Mouse (Mus musculus) C2C12 (cell line): ENCODE data around the gene Gnat3. TPM values are rescaled to one million over a fixed set of nuclear protein-coding genes. Genes with fewer than 3 reads are reported as not detected.

Experiments
- H3K27me3 ChIP-seq: one replicate; pipeline ENCODE4 v1.6.1; 2011; ENCODE audit not compliant: control insufficient read depth, insufficient read depth, insufficient read length
- H3K36me3 ChIP-seq: one replicate; pipeline ENCODE4 v1.6.1; 2011; ENCODE audit not compliant: control insufficient read depth, insufficient read depth
- H3K4me3 ChIP-seq: one replicate; pipeline ENCODE4 v1.5.1; 2011; ENCODE audit warnings: mild to moderate bottlenecking, control low read depth; ENCODE audit not compliant: poor library complexity, insufficient read depth, severe bottlenecking
- H3K79me2 ChIP-seq: one replicate; pipeline ENCODE4 v1.6.1; 2011; ENCODE audit not compliant: control insufficient read depth, insufficient read depth
- H3K79me3 ChIP-seq: one replicate; pipeline ENCODE4 v1.6.1; 2011; ENCODE audit warnings: low read depth, control low read depth
- H3ac ChIP-seq: one replicate; pipeline ENCODE3; 2011; ENCODE audit warnings: low read depth; ENCODE audit not compliant: control insufficient read depth, insufficient read length
- CEBPB ChIP-seq: IDR thresholded peaks from one replicate; pipeline ENCODE4 v1.6.1; 2011; ENCODE audit warnings: low read depth, mild to moderate bottlenecking, control low read depth, moderate library complexity
- CTCF ChIP-seq: IDR thresholded peaks from one replicate; pipeline ENCODE4 v1.5.1; 2011; ENCODE audit not compliant: control insufficient read depth, insufficient read depth, insufficient read length
- FOSL1 ChIP-seq: IDR thresholded peaks from one replicate; pipeline ENCODE4 v1.8.0; 2011; ENCODE audit warnings: mild to moderate bottlenecking, low read length; ENCODE audit not compliant: poor library complexity, insufficient read depth, severe bottlenecking
- MAX ChIP-seq: IDR thresholded peaks from one replicate; pipeline ENCODE4 v1.6.1; 2011; ENCODE audit warnings: mild to moderate bottlenecking, control low read depth
- MYOD1 ChIP-seq: IDR thresholded peaks from one replicate; pipeline ENCODE4 v1.6.1; 2011; ENCODE audit warnings: low read depth; ENCODE audit not compliant: control insufficient read depth, insufficient read length
- MYOG ChIP-seq: IDR thresholded peaks from one replicate; pipeline ENCODE4 v1.6.1; 2011; ENCODE audit not compliant: control insufficient read depth, insufficient read length; ENCODE audit errors: extremely low read depth
- USF1 ChIP-seq: IDR thresholded peaks from one replicate; pipeline ENCODE4 v1.6.1; 2011; ENCODE audit warnings: low read depth, mild to moderate bottlenecking, control low read depth, moderate library complexity
- polyA plus RNA-seq: library from polyadenylated mRNA; unstranded; fragments of >200 nt; fragmentation: generic; extraction: Trizol; gene quantifications from one replicate; pipeline ENCODE4 v1.2.1, GENCODE M21; 2012; ENCODE audit warnings: missing spikeins

Gene Gnat3
- polyA plus RNA-seq, 1 experiment = not detected

DNA sequence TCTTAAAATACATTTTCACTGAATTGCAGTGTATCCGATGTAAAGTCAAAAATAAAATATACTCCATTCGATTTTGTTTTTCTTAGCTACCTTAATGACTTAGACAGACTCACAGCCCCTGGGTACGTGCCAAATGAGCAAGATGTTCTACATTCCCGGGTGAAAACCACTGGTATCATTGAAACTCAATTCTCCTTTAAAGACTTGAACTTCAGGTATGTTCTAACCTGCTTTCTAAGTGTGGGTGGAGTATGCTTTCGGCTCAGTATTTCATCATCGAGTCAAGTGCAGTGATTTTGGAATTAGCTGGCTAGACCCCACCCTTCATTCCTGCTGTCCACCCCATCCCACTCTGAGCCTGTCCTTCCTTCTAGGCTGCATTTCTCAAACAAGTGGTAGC lies 41.3 kb downstream of the Gnat3 start:
- Histone ChIP-seq H3K79me3 (no peaks in the 10 kb centered on the region), H3K4me3 (no peak overlapping the region), H3K79me2 (no peaks in the 10 kb centered on the region), H3K27me3 (no peaks in the 10 kb centered on the region), H3ac (no peak overlapping the region), H3K36me3 (no peaks in the 10 kb centered on the region)
- no peak for TF ChIP-seq CEBPB
- no peak for TF ChIP-seq USF1
- TF ChIP-seq FOSL1 = no peak
- TF ChIP-seq MYOG = no peak
- TF ChIP-seq CTCF = no peak

DNA sequence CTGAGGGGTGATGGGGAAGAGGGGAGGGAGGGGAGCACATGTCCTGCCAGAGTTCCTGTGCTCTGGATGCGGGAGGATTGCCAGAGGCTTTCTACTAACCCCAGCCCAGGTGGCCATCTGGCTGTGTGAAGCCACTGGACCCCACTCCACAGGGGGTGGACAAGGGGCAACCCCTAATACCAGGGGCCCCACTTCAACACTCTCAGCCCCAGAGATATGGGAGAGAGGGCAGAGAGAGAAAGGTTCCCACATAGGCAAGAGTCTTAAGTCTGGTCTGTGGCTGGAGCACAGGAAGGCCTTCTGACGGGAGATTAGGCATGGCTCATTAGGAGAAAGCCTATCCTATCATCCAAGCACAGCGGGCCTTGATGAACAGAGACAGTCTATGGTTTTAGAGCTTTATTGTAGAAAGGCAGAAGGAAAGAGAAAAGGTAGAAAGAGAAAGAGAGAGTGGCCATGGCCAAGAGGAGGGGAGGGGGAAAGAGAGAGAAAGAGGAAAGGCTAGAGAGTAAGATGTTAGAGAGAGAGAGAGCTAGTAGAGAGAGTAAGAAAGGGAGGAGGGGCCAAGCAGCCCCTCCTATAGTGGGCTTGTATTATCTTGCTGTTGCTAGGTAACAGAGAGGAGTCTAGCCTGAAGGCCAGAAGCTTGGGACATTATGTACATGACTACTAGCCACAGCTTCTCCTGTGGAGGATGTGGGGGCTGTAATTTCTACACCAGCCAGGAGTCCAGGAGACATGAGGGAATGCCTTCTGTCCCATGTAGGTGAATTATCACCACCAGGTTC lies 42.7 kb downstream of the Gnat3 start:
- no peaks in the 10 kb centered on the region for H3K79me2 ChIP-seq
- H3K79me3 ChIP-seq = no peaks in the 10 kb centered on the region
- no peaks in the 10 kb centered on the region for H3K27me3 ChIP-seq

DNA sequence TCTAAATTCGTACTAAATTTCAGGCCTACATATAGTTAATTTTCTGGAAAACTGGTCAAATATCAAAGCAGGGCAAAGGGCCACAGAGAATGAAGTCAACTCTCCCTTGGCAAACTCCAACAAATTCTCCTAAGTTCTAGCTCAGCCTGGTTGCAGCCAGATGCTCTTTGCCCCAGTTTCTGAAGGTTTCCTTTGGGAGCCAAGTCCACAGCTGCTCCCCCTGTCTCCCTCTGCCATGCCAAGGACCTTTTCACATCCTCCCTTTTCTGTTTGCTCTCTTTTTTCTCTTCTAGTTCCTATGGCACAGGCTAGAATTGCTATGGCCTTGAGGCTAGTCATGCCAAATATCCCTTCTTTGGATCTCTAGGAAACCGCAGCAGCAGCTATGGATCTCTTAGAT lies 43.8 kb downstream of the Gnat3 start:
- Histone ChIP-seq H3K36me3 (no peaks in the 10 kb centered on the region), H3K79me2 (no peaks in the 10 kb centered on the region), H3K27me3 (no peaks in the 10 kb centered on the region), H3ac (no peak overlapping the region), H3K79me3 (no peaks in the 10 kb centered on the region), H3K4me3 (no peak overlapping the region)
- TF ChIP-seq CTCF = no peak
- TF ChIP-seq USF1 = no peak
- TF ChIP-seq MYOG = no peak
- TF ChIP-seq MAX = no peak
- TF ChIP-seq MYOD1 = no peak
- TF ChIP-seq CEBPB = no peak
- TF ChIP-seq FOSL1 = no peak

More for the DNA sequence above, 42.7 kb downstream of the Gnat3 start:
- no peaks in the 10 kb centered on the region for H3K36me3 ChIP-seq
- no peak overlapping the region for H3K4me3 ChIP-seq
- TF ChIP-seq CTCF = no peak
- no peak for TF ChIP-seq CEBPB
- TF ChIP-seq USF1 = no peak
- no peak for TF ChIP-seq FOSL1
- H3ac ChIP-seq = no peak overlapping the region

DNA sequence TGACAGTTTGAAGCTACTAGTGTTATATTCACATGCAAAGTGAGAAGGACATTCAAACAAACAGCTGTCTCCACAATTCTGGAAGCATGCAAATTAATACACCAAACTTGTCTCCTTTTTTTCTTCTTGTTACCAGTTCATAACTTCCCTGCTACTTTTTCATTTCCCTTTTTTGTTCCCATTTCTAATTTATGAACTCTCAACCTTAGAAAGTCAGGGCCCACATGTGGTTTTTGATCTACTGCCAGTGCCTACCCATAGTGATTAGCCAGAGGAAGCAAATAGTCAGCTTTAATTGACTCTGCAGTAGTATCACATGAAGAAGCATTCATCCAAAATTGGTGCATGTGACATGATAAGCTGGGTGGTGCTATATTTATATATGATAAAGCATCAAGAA lies 44.7 kb downstream of the Gnat3 start:
- Histone ChIP-seq H3K36me3 (no peaks in the 10 kb centered on the region), H3K4me3 (no peak overlapping the region), H3K79me3 (no peaks in the 10 kb centered on the region), H3K79me2 (no peaks in the 10 kb centered on the region), H3ac (no peak overlapping the region), H3K27me3 (no peaks in the 10 kb centered on the region)
- no peak for TF ChIP-seq CTCF

DNA sequence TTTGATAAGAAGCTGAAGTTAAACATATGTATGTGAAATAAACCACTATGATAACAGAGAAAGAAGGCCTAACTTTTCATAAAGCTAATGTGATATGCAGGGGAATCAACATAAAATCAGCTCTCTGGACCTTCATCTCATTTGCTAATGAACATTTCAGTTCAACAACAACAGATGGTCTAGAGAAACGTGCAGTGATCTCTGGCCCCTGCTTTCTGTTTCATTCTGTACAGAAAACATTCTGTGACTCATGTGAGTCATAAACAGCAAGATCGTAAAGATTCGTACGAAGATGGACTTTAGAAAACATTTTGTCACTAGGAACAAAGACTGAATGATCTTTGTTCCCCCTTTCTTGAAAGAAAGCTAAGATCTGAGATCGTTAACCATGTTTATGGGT lies 48.0 kb downstream of the Gnat3 start:
- TF ChIP-seq USF1 (no peak), CEBPB (no peak), MAX (no peak), FOSL1 (no peak), CTCF (no peak), MYOD1 (no peak), MYOG (no peak)
- no peaks in the 10 kb centered on the region for H3K79me2 ChIP-seq
- H3ac ChIP-seq = no peak overlapping the region
- H3K79me3 ChIP-seq = no peaks in the 10 kb centered on the region
- H3K4me3 ChIP-seq = no peak overlapping the region
- H3K27me3 ChIP-seq = no peaks in the 10 kb centered on the region
- H3K36me3 ChIP-seq = no peaks in the 10 kb centered on the region

DNA sequence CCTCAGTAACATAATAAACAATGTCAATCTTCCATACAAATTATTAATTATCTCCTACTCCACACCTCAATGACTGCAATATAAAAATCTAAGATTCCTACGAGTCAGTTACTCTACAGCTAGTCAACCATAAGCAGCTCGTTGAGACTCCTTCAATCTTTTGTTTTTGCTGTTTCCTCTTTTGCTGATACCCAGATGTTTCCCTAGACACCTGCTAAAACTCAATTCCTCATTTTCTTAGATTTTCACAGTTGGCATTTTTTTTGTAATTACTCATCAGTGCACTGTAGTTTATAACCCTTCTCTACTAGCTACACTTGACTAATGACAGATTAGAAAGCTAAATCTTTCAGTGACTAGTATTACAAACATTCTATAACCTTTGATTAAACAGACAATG lies 50.8 kb downstream of the Gnat3 start:
- H3K4me3 ChIP-seq = no peak overlapping the region
- no peaks in the 10 kb centered on the region for H3K36me3 ChIP-seq
- no peaks in the 10 kb centered on the region for H3K79me2 ChIP-seq
- no peak overlapping the region for H3ac ChIP-seq
- H3K79me3 ChIP-seq = no peaks in the 10 kb centered on the region
- no peaks in the 10 kb centered on the region for H3K27me3 ChIP-seq
- TF ChIP-seq CEBPB (no peak), MYOD1 (no peak), FOSL1 (no peak), MYOG (no peak), CTCF (no peak), USF1 (no peak), MAX (no peak)
